Mouse (Mus musculus) right cerebral cortex, postnatal 14 days (tissue): ENCODE data around the gene Aldoart2.
A peak's percentile ranks its signal among the peaks of the same experiment; 100 is the strongest.
"Not testable (repeated sequence)": the region's sequence is repeated elsewhere in the genome, so short reads cannot be mapped to it uniquely, and the experiment has no call there.

Experiments
- DNase-seq: peaks from one replicate; pipeline ENCODE4 v3.0.0; 2022

The Aldoart2 gene

DNA sequence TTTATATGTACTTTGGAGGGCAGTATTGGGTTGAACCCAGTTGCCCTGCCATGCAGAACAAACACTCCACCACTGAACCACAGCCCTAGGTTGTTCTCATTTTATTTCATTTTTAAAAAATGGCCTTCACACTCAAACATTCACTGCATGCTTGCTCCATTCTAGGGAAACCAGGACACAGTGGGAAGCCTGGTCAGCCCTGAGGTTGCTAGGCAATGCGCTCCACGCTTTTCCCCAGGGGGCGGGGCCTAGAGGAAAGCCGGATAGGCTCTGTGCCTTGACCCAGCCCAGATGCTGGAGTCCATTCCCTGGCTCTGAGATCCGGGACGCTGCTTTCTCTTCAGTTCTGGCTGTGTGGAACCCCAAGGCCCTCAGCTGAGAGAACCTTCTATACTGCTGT, 8.8 kb downstream of the Aldoart2 start:
- no peak for DNase-seq

DNA sequence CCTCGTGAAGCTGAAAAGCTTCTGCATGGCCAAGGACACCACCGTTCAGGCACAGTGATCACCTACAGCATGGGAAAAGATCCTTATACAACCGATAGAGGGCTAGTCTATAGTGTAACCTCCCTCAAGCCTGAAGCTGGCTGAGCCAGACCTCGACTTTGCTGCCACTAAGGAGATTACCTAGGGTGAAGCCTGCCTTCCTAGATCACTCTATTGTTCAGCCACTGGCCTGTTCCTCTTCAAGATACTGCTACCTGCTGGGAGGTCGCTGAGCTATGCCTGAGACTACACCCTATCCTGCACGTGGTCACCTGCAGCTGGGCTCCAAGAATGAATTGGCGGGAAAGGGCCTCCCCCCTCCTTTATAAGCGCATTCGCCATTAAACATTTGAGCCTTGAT, 21.9 kb downstream of the Aldoart2 start:
- DNase-seq, result not testable (repeated sequence)

DNA sequence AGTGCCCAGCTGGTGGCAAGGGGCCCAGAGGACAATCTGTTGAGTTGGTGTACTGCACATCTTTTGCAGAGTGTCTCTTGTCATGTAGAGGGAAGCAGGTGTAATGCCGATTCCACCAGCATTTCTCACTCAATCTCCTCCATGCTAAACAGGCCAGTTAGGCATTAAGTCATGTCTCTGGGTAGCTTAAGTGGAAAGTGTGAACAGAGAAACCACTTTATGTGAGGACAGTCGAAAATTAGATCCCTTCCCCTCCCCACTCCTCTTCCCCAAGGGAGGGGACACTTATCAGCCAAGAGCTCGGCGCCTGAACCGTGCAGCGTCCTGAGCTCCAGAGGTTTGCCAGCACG, 33.5 kb downstream of the Aldoart2 start:
- DNase-seq, result no peak

DNA sequence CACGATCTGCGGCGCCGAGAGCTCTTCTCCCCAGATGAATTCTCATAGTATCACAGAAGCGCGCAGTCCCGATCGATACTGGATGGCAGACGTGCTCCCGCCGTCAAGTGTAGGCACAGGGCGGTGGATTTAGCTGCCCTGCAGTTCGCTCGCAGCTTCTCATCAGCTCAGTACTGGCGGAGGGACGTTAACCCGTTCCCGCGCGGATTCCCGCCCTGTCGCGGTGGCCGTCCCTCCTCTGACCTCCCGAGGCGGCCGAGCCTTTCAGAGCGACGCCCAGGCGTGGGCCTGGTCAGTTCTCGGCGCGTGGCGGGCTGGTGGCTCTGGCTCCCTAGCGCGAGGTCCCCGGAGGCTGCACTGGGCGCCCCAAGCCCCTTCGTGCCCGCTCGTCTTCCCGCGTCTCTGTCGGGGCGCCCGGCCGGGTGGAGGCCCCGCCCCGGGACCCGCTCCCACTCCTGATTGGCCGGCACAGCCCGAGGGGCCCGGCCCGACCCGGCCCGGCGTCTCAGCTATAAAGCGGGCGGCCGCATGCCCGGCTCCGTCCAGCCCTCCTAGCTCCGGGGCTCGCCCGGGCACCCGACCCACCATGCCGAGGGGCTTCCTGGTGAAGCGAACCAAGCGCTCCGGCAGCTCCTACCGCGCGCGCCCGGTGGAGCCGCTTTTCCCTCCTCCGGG, 34.0 kb downstream of the Aldoart2 start, which contains the start of gene Insm2:
Gene Insm2 (plus strand): TSS at position 541 of the 675 bp plus-strand sequence.
- DNase-seq, result peak; percentile 18

DNA sequence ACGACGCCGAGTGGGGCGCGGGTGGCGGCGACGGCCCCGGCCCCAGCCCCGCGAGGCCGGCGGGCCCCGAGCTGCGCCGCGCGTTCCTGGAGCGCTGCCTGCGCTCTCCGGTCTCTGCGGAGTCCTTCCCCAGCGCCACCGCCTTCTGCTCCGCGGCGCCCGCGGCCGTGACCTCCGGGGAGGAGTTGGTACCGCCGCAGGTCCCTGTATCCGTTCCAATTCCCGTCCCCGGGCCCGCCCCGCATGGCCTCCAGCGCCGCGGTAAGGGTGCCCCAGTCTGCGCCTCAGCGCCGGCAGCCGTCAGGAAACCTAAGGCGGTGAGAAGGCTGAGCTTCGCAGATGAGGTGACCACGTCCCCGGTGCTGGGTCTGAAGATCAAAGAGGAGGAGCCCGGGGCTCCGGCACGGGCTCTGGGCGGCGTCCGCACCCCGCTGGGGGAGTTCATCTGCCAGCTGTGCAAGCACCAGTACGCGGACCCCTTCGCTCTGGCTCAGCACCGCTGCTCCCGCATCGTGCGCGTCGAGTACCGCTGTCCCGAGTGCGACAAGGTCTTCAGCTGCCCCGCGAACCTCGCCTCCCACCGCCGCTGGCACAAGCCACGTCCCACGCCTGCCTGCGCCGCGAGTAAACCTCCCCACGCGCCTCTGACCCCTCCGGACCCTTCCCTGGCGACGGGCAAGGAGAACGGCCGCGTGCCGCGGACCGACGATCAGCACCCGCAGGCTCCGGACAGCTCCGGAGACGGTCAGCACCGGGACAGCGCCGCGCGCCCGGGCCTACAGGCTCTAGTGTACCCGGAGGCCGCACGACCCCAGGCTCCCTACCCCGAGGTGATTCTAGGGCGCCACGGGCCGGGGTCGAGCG, 34.8 kb downstream of the Aldoart2 start:
- DNase-seq, result peak; percentile 44

DNA sequence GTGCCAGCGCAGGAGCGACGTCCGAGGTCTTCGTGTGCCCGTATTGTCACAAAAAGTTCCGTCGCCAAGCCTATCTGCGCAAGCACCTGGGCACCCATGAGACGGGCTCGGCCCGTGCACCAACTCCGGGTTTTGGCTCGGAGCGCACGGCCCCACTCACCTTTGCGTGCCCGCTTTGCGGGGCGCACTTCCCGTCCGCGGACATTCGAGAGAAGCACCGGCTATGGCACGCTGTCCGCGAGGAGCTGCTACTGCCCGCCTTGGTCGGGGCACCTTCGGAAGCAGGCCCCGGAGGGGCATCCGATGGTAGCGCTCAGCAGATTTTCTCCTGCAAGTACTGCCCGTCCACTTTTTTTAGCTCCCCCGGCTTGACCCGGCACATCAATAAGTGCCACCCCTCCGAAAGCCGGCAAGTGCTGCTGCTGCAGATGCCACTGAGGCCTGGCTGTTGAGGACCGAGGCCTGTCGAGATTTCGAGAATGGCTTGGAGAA, 35.5 kb downstream of the Aldoart2 start:
- DNase-seq, result no peak

DNA sequence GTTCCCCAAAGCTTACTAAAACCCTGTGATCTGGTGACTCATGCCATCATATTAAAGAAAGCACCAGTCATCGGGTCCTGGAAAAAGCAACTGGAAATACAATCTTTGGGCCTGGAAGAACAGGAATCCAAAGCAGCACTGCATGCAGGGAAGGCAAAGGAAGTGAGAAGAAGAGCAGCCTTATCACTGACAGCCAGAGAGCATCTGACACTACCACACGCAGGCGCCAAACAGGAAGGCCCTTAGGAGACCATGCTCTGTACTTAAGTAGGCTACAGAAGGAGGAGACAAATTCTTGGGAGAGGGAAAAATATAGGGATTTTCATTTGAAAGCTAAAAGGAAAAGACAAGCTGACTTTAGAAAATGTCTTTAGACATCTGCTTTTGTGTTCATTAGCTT, 39.4 kb downstream of the Aldoart2 start:
- DNase-seq, result no peak

DNA sequence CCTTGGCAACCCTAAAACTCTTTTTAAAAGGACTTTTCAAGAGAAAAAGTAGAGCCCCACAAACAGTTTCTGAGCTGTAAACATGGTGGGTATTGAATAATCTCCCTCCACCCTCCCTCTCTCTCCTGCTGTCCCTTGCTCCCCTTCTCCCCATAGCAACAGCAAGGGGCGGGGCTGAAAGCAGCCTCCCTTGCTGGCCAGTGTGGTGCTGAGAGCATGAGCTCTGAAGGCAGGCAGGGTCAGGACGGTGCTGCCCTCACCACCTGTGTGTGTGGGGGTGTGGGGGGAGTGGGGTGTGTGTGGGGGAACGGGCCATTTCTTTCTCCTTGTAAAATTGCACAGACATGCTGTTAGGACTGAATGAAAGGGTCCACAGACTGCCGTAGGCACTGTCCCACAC, 42.9 kb downstream of the Aldoart2 start:
- DNase-seq, result no peak

DNA sequence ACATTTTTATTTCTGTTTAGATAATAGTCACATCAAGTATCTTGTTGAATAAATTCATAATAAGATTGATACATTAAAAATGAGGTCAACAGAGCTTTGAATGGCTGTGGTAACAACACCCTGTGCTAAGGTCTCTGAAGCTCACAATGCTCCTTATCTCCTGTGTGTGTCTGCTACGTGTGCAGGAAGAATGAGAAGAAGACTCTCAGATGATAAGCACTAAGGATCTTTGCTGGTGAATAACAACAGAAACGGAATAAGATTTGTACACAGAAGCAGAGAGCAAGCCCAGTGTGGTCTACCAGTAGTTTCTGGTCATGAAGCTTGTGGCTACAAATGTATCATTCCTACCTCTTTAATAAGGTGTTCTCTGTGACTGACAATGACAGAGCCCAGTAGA, 45.8 kb downstream of the Aldoart2 start:
- DNase-seq, result no peak
